Mouse (Mus musculus): ENCODE data around the gene Gm20388.

- no peak for TF ChIP-seq CTCF (IDR thresholded peaks at IDR 0.05; ENCODE audit: low read depth)
- TF ChIP-seq EP300 (IDR thresholded peaks at IDR 0.05; ENCODE audit: low read depth), result no peak
Measured at GRCm38 (mm10) chr8:122997963-122998362, 3087.3 kb downstream of the Gm20388 start.

Data from liver, embryonic 14.5 days (tissue).